Mouse (Mus musculus) stomach, postnatal 0 days (tissue): ENCODE measurements around the gene Ddx50. TPM values are rescaled to one million over a fixed set of nuclear protein-coding genes. Genes with fewer than 3 reads are reported as not detected.

Experiments used
- ATAC-seq: fragments of 200-750 bp; cut with Nextera tagmentation; 2 replicates; pipeline ENCODE4 v1.8.0; 2017; ENCODE audit not compliant: low FRiP score, low TSS enrichment
- DNase-seq: peaks from one replicate; pipeline ENCODE4 v3.0.0-alpha.2; 2016; ENCODE audit warnings: low spot score
- H3K27ac ChIP-seq: fragments of 300-500 bp; sonication (generic); replicated peaks from 2 replicates; pipeline ENCODE4 v1.5.1; 2014; ENCODE audit warnings: mild to moderate bottlenecking, control low read depth
- H3K27me3 ChIP-seq: fragments of 300-500 bp; sonication (generic); 2 replicates; pipeline ENCODE4 v1.6.1; 2014; ENCODE audit warnings: low read length; ENCODE audit not compliant: control insufficient read depth, insufficient read depth
- H3K36me3 ChIP-seq: fragments of 300-500 bp; sonication (generic); 2 replicates; pipeline ENCODE4 v1.6.1; 2014; ENCODE audit warnings: low read length, mixed read lengths; ENCODE audit not compliant: control insufficient read depth, insufficient read depth
- H3K4me1 ChIP-seq: fragments of 300-500 bp; sonication (generic); replicated peaks from 2 replicates; pipeline ENCODE4 v1.6.1; 2014; ENCODE audit warnings: antibody characterized with exemption; ENCODE audit not compliant: control insufficient read depth, insufficient read depth
- H3K4me2 ChIP-seq: fragments of 300-500 bp; sonication (generic); replicated peaks from 2 replicates; pipeline ENCODE4 v1.6.1; 2014; ENCODE audit warnings: low read depth, mild to moderate bottlenecking, control low read depth, moderate library complexity
- H3K4me3 ChIP-seq: fragments of 300-500 bp; sonication (generic); 2 replicates; pipeline ENCODE4 v1.5.1; 2014; ENCODE audit warnings: low read depth, low read length, control low read depth
- H3K9ac ChIP-seq: fragments of 300-500 bp; sonication (generic); 2 replicates; pipeline ENCODE4 v1.6.1; 2014; ENCODE audit warnings: mild to moderate bottlenecking, low read length, control low read depth, mixed read lengths
- H3K9me3 ChIP-seq: fragments of 300-500 bp; sonication (generic); 2 replicates; pipeline ENCODE4 v1.6.1; 2016; ENCODE audit warnings: low read length; ENCODE audit not compliant: control insufficient read depth
- CTCF ChIP-seq: IDR thresholded peaks from 2 replicates; pipeline ENCODE4 v1.5.1; 2016; ENCODE audit warnings: antibody characterized with exemption, low read depth, mild to moderate bottlenecking, moderate library complexity
- EP300 ChIP-seq: optimal IDR thresholded peaks from 2 replicates; pipeline ENCODE3; 2016; ENCODE audit warnings: antibody characterized with exemption
- WGBS: fragments of 180-500 bp; shearing (Covaris S2); extraction: QIAGEN DNeasy Blood & Tissue Kit; methylation state at CpG from one replicate; pipeline ENCODE4 v1.1.7; 2014; 5-methylcytosine and 5-hydroxymethylcytosine counted together
- polyA plus RNA-seq: library from polyadenylated mRNA; unstranded; fragments of >200 nt; fragmentation: Nextera tagmentation; extraction: Ambion mirVana; gene quantifications from 2 replicates; pipeline ENCODE4 v1.2.1, GENCODE M21; 2015

Gene Ddx50
- polyA plus RNA-seq, 1 experiment from 2014 or later = 80.6 TPM

- ATAC-seq (peak; percentile 51; the same call in 1 of the 2 replicates), DNase-seq (no peak)
- TF ChIP-seq EP300 (no peak), CTCF (no peak)
- H3K9me3 ChIP-seq = no peaks in the 10 kb centered on the region
- H3K4me1 ChIP-seq = no peaks in the 10 kb centered on the region
- no peaks in the 10 kb centered on the region for H3K36me3 ChIP-seq
- peak overlapping the region; percentile 35; the same call in 1 of the 2 replicates for H3K27ac ChIP-seq
- H3K4me3 ChIP-seq = peak overlapping the region; percentile 8; the same call in 1 of the 2 replicates
- peak overlapping the region; percentile 36 for H3K4me2 ChIP-seq
- 60% methylated on average over 27 of the region's 27 CpGs for WGBS
- H3K27me3 ChIP-seq = no peaks in the 10 kb centered on the region
- H3K9ac ChIP-seq = no peak overlapping the region; the same call in 1 of the 2 replicates
These were observed 14.1 kb upstream of the Ddx50 start for GRCm38 (mm10) chr10:62664963-62665590.

- 74% methylated on average over 10 of the region's 10 CpGs for WGBS
- Histone ChIP-seq H3K27me3 (no peaks in the 10 kb centered on the region), H3K9me3 (no peaks in the 10 kb centered on the region), H3K4me1 (no peaks in the 10 kb centered on the region), H3K4me3 (no peak overlapping the region), H3K4me2 (no peak overlapping the region), H3K36me3 (no peaks in the 10 kb centered on the region), H3K27ac (0 out of 2 replicates have a peak overlapping the region, but pooled peaks have one; percentile 30), H3K9ac (no peak overlapping the region)
- no peak for TF ChIP-seq CTCF
- TF ChIP-seq EP300 = no peak
- DNase-seq (no peak), ATAC-seq (no peak)
These were observed 13.2 kb upstream of the Ddx50 start for GRCm38 (mm10) chr10:62664171-62664570.

GRCm38 (mm10) chr10:62656711-62657110, 5.7 kb upstream of the Ddx50 start:
- H3K4me3 ChIP-seq = no peak overlapping the region
- WGBS = 81% methylated on average over 6 of the region's 7 CpGs
- TF ChIP-seq EP300 (no peak), CTCF (no peak)
- no peaks in the 10 kb centered on the region for H3K9me3 ChIP-seq
- no peak for ATAC-seq
- DNase-seq = no peak
- no peaks in the 10 kb centered on the region for H3K4me1 ChIP-seq
- H3K9ac ChIP-seq = no peak overlapping the region
- H3K4me2 ChIP-seq = no peak overlapping the region
- H3K36me3 ChIP-seq = no peaks in the 10 kb centered on the region
- H3K27me3 ChIP-seq = no peaks in the 10 kb centered on the region
- H3K27ac ChIP-seq = no peak overlapping the region

GRCm38 (mm10) chr10:62651961-62652360, 943 bp upstream of the Ddx50 start:
- Histone ChIP-seq H3K4me2 (peak overlapping the region; percentile 55), H3K36me3 (no peaks in the 10 kb centered on the region), H3K9ac (peak overlapping the region; percentile 47), H3K4me1 (no peaks in the 10 kb centered on the region), H3K27me3 (no peaks in the 10 kb centered on the region), H3K9me3 (no peaks in the 10 kb centered on the region), H3K4me3 (peak overlapping the region; percentile 91), H3K27ac (peak overlapping the region; percentile 94)
- TF ChIP-seq EP300 (no peak), CTCF (no peak)
- WGBS = 19% methylated on average over 3 of the region's 3 CpGs
- no peak for ATAC-seq
- no peak for DNase-seq

DNA sequence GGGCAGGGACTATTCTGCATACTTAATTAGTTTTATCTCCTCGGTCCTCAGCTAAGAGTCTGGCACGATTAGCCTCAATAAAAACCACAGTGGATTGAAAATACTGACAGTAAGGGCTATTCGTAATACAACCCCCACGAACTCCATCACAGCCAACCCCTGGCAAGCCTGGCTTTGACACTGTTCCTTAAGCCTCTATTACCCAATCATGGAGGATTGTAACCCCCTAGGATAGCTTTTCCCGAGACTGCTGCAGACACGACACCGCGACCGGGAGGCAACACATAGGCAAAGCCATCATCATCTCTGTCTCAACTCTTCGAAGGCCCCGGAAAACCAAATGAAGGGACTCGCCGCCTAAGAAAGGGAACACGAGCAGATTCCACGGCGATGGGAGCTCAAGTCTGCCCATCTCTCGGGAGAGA, 648 bp downstream of the Ddx50 start:
- WGBS = under 1% methylated on average over 17 of the region's 17 CpGs
- Histone ChIP-seq H3K36me3 (0 out of 2 replicates have a peak, but pooled peaks cover 4% of the 10 kb centered on the region), H3K27ac (peak overlapping the region; percentile 94), H3K4me2 (peak overlapping the region; percentile 62), H3K9ac (peak overlapping the region; percentile 90), H3K27me3 (no peaks in the 10 kb centered on the region), H3K4me1 (no peaks in the 10 kb centered on the region), H3K4me3 (peak overlapping the region; percentile 91), H3K9me3 (no peaks in the 10 kb centered on the region)
- TF ChIP-seq CTCF (no peak), EP300 (no peak)
- ATAC-seq (no peak), DNase-seq (no peak)

DNA sequence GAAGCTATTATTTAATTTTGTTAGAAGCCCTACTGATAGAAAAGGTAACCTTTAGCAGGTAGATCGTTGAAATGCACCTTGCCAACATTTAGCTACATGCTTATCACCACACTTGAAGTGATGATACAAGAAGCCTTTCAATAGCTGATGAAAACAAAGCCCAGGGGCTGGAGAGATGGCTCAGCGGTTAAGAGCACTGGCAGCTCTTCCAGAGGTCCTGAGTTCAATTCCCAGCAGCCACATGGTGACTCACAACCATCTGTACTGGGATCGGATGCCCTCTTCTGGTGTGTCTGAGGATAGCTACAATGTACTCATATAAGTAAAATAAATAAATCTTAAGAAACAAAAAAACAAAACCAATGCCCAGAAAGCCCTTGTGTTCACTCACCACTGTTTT, 46.9 kb downstream of the Ddx50 start:
- Histone ChIP-seq H3K27me3 (no peaks in the 10 kb centered on the region), H3K4me1 (no peaks in the 10 kb centered on the region), H3K9me3 (no peaks in the 10 kb centered on the region), H3K27ac (no peak overlapping the region), H3K36me3 (no peaks in the 10 kb centered on the region), H3K9ac (no peak overlapping the region), H3K4me3 (no peak overlapping the region), H3K4me2 (no peak overlapping the region)
- TF ChIP-seq CTCF (no peak), EP300 (no peak)
- WGBS = 84% methylated on average over 3 of the region's 3 CpGs
- ATAC-seq = no peak
- no peak for DNase-seq
